Mouse (Mus musculus) splenic B cell, adult 2 months (primary cell): ENCODE data around the gene Utp20.
"Not testable (repeated sequence)": the region's sequence is repeated elsewhere in the genome, so short reads cannot be mapped to it uniquely, and the experiment has no call there.

Experiments used
- DNase-seq: peaks from one replicate; pipeline ENCODE4 v3.0.0-alpha.2; 2011; ENCODE audit warnings: low read depth, low spot score
- H3K27me3 ChIP-seq: 2 replicates; pipeline ENCODE4 v1.6.1; 2012; ENCODE audit warnings: mild to moderate bottlenecking, low read length, moderate library complexity, mixed read lengths; ENCODE audit not compliant: control insufficient read depth, poor library complexity, insufficient read depth, severe bottlenecking
- H3K36me3 ChIP-seq: 2 replicates; pipeline ENCODE4 v1.6.1; 2012; ENCODE audit warnings: mild to moderate bottlenecking, low read length, moderate library complexity, mixed read lengths; ENCODE audit not compliant: control insufficient read depth, poor library complexity, insufficient read depth, severe bottlenecking

Utp20 gene

GRCm38 (mm10) chr10:88802236-88802635 is 24.4 kb downstream of the Utp20 start:
- peak; percentile 66 for DNase-seq
- no peaks in the 10 kb centered on the region for H3K27me3 ChIP-seq
- H3K36me3 ChIP-seq, result 0 out of 2 replicates have a peak, but pooled peaks cover 2% of the 10 kb centered on the region

DNA sequence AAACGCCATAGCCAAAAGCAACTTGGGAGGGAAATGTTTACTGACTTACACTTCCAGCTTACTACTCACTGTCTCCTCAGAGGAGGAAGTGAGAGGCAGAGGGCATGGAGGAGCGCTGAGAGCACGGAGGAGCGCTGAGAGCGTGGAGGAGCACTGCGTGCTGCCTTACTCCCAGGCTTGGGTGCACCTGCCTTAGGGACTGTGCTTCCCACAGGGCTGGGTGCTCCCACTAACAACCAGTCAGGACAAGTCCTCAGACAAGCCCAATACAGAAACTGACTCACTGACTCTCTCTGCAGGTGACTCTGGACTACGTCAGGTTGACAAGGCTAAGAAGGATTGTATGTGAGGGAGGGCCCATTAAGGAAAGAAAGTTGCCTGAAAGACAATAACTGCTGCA is 27.2 kb downstream of the Utp20 start:
- H3K36me3 ChIP-seq, result 0 out of 2 replicates have a peak, but pooled peaks cover 2% of the 10 kb centered on the region
- no peaks in the 10 kb centered on the region for H3K27me3 ChIP-seq
- DNase-seq, result no peak

- H3K27me3 ChIP-seq, result no peaks in the 10 kb centered on the region
- DNase-seq, result no peak
- H3K36me3 ChIP-seq, result 0 out of 2 replicates have a peak, but pooled peaks cover 2% of the 10 kb centered on the region
These were observed 29.2 kb downstream of the Utp20 start for GRCm38 (mm10) chr10:88797452-88797851.

DNA sequence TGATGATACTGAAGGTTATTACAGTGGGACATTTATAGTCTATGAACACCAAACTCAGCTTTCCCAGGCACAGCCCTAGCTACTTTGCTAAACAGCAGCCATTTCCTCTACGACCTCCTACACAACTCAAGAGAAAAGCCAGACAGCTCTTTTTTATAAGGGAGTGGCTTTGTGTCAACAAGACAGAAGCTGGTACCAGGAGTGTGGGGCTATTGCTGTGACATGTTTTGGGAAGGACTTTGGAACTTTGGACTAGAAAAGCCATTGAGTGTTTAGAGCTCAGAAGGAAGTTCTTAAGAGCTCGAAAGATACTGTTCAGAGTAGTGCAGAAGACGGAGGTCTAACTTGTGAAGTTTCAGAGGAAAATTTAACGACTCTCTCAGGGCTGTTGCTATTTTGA is 29.7 kb downstream of the Utp20 start:
- no peak for DNase-seq
- no peaks in the 10 kb centered on the region for H3K27me3 ChIP-seq

GRCm38 (mm10) chr10:88795226-88795625 is 31.4 kb downstream of the Utp20 start:
- no peak for DNase-seq
- H3K27me3 ChIP-seq, result no peaks in the 10 kb centered on the region
- 0 out of 2 replicates have a peak, but pooled peaks cover 2% of the 10 kb centered on the region for H3K36me3 ChIP-seq

More for the DNA sequence above, 29.7 kb downstream of the Utp20 start:
- 0 out of 2 replicates have a peak, but pooled peaks cover 2% of the 10 kb centered on the region for H3K36me3 ChIP-seq

DNA sequence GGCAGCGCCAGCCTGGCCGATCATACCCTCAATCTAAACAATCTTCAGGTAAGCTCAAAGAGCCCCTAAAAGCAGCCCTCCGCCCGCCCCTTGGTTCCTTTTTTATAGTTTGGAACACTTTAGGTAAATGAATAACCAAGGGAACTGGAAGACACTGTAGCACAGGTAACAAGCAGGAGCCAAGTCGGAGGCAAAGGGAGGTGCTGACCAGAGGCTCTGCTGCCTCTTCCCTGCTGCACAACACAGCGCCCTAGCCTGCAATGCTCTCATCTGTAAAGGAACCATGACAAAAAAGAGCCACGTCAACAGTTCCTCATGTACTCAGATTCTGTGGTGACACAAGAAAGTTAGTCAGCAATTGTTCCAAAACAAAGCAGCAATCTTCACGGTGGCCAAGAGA is 32.0 kb downstream of the Utp20 start:
- no peak for DNase-seq
- H3K36me3 ChIP-seq, result 0 out of 2 replicates have a peak, but pooled peaks cover 2% of the 10 kb centered on the region
- no peaks in the 10 kb centered on the region for H3K27me3 ChIP-seq

GRCm38 (mm10) chr10:88793671-88794070 is 32.9 kb downstream of the Utp20 start:
- H3K27me3 ChIP-seq, result no peaks in the 10 kb centered on the region
- 0 out of 2 replicates have a peak, but pooled peaks cover 2% of the 10 kb centered on the region for H3K36me3 ChIP-seq
- DNase-seq, result no peak

DNA sequence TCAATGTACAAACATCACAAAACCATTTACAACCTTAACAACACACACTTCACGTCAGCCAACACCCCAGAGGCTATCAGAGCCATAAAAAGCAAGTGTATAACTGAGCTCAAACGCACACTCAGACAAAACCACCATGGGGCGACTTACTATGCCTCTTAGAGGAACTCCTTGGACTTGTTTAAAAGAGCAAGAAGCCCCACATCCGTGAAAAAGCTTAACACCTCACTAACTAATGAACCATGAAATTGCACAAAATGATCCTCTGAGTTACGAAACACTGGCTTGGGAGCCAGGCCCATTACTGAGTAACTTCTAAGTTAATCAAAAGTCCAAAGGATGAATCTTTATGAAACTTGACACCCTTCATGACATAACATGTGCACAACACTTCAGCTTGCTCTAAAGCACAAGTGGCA is 42.1 kb downstream of the Utp20 start:
- H3K27me3 ChIP-seq, result no peaks in the 10 kb centered on the region
- H3K36me3 ChIP-seq, result peaks cover 12% of the 10 kb centered on the region; the same call in 1 of the 2 replicates
- DNase-seq, result no peak

DNA sequence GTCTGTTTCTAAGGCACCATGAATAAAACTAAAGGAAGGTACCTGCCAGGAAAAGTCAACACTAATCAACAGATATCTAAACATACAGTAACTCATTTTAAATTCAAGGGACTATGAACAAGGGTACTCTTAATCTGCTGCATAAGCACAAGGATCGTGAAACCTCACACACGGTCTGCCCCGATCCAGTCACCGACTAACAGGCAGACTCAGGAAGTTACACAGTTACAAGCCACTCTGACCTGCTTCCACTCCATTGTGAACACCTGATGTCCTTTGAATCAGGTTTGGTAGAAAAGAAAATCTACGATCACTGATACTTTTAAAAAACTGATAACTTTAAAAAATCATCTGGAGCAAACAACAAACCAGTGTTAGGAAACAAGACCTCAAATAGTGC is 42.7 kb downstream of the Utp20 start:
- DNase-seq, result no peak
- Histone ChIP-seq H3K27me3 (no peaks in the 10 kb centered on the region), H3K36me3 (peaks cover 13% of the 10 kb centered on the region; the same call in 1 of the 2 replicates)

GRCm38 (mm10) chr10:88783135-88783534 is 43.5 kb downstream of the Utp20 start:
- H3K36me3 ChIP-seq, result peaks cover 13% of the 10 kb centered on the region; the same call in 1 of the 2 replicates
- not testable (repeated sequence) for DNase-seq, H3K27me3 ChIP-seq

- DNase-seq, result no peak
- H3K27me3 ChIP-seq, result no peaks in the 10 kb centered on the region
- H3K36me3 ChIP-seq, result peaks cover 18% of the 10 kb centered on the region; the same call in 1 of the 2 replicates
These were observed 45.9 kb downstream of the Utp20 start for GRCm38 (mm10) chr10:88780716-88781115.

DNA sequence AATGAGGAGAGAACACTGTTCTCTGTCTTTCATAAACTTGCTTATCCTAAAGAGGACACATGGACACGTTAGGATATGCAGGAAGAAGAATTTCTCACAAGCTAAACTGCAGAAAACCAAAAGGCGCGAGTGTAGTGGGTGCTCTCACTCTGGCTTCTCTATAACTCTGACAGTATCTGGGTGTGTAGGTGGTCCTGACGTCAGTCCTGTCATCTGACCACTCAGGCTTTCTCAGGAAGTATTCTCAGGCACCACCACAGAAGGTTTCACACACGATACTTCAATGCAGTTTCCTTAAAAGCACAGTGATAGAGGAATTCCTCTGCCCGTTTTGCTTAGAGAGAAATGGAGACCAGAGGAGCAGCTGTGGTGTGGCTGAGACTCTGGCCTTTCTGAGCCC is 50.4 kb downstream of the Utp20 start:
- H3K36me3 ChIP-seq, result peaks cover 14% of the 10 kb centered on the region
- no peak for DNase-seq
- no peaks in the 10 kb centered on the region for H3K27me3 ChIP-seq

DNA sequence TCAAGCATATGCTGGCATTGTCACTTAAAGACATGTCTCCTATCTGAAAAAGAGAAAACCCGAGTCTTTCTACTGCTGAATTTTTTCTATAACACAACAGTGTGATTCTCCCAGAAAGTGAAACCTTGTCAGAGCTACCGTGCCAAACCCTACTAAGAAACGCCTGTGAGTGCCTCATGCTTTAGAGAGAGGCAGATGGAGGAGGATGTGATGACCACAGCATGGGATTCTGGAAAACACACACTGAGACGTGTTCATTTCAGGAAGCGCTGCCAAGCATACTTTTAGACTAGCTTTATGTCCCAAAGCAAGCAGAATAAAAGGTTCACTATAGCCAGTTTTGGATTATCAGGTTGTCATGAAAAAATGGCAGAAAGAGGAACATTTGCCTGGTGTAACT is 53.6 kb downstream of the Utp20 start:
- peaks cover 16% of the 10 kb centered on the region for H3K36me3 ChIP-seq

DNA sequence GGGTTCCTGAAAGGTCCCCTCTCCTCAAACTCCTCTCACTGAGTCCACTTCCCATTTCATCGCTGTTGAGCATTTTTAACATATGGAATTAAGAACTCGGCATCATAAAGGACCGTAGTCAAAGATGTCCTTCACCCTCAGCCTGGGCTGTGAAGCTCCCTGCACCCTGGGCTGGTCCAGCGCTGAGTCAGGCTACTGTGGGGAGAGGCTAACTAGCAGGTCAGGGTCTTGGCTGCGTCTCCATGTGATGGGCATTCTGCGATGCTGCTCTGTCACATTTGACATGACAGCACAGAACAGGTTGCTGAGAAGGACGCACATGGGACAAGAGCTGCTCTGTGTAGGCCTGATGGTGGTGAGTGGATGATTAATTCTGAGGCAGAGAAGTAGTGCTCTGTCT is 56.9 kb downstream of the Utp20 start:
- DNase-seq, result no peak
- Histone ChIP-seq H3K36me3 (peaks cover 13% of the 10 kb centered on the region), H3K27me3 (no peaks in the 10 kb centered on the region)

More for the DNA sequence above, 53.6 kb downstream of the Utp20 start:
- not testable (repeated sequence) for H3K27me3 ChIP-seq, DNase-seq

DNA sequence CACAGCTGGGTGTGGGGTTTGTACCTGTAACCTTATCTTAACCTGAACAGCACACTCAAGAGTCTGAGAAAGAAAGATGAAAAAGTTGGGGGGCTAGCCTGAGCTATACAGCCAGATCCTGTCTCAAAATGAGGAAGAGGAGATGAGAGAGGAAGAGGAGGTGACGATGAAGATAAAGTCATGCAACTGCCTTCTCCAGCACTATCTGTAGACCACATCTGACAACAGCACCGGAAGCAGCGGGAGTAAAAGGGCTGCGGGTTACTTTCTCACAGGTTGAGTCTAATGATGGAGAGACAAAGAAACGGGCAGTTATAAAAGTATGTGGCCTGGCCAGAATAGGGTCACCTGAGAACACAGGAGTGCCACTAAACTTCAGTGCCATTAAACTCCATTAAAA is 57.6 kb downstream of the Utp20 start:
- no peaks in the 10 kb centered on the region for H3K27me3 ChIP-seq
- H3K36me3 ChIP-seq, result peaks cover 13% of the 10 kb centered on the region
- DNase-seq, result no peak
